Mouse (Mus musculus): ENCODE results near the gene Snu13.

Snu13 gene

DNA sequence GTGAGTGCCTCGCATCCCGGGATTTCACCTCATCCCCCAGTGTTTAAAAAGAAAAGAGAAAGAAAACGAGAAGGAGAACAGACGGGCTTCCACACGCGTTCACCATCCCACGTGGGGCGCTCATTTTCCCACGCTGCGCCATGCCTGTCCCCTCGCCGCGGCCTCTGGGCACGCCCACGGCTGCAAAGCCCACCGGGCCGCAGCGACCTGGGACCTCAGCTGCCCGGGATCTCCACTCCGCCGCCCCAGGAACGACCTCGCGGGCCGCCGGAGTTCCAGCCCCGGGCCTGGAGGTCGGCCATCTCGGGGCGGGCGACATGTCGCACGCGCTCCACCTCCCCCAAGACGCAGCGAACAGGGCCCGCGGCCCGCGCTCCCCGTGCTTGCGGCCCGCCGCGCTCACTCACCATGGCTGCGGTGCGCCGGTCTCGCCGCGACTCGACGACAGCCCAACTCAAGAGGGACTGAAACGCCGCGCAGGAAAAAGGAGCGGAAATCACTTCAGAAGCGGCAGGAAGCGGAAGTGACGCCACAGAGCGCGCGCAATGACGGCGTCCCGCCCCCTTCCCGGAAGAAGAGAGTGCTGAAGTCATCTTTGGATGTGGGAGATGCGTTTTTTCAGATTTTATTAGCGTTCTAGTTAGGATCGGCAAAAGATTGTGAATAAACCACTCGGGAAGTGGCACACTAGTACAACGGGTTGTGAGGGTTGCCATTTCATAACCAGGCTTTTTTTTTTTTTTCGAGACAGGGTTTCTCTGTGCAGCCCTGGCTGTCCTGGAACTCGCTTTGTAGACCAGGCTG is at the start of gene Snu13:
Snu13 (minus strand) TSS at position 519 of the 804 bp plus-strand sequence.
- peak; percentile 87 to 95 for DNase-seq (ENCODE audit: low spot score in 2 of 2)

DNA sequence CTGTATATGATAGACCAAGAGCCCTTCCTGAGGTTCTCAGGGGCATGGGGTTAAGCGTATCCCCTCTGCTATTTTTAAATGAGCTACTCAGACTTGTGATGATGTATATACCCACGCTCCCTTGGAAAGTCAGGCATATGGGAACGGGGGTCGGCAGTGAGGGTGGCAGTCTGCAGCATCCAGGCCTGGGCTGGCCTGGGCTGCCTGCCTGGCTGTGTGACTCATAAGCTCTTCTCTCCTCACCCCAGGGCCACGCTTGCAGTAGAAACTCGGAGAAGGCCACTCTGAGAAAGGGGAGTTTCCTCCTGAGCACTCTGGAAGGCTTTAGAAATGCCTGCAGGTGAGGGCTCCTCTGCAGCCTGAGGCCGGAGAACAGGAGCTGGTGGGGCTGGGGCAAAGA is 43.7 kb upstream of the Snu13 start:
- DNase-seq (ENCODE audit: low spot score in 2 of 2): no peak

- no peak for DNase-seq (ENCODE audit: low spot score in 2 of 2)
These were observed 39.9 kb upstream of the Snu13 start for GRCm38 (mm10) chr15:82087266-82087665.

DNA sequence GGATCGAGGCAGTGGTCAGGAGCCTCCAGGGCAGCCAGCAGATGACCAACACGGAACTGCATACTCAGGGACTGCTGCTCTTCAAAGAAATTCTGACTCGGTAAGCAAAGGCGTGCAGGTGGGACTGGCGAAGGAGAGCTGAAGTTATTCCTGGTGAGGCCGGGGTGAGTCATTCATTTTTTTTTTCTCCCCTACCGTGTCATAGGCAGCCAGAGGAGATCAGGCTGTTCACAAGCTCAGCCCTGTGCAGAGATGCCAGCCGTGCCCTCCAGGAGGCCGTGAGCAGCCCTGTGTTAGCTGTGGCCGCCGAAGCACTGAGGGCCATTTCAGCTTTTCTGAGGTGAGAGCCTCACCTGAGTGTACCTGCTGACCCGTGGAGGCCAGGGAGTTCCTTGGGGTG is 38.7 kb upstream of the Snu13 start:
- DNase-seq (ENCODE audit: low spot score in 2 of 2): no peak

DNA sequence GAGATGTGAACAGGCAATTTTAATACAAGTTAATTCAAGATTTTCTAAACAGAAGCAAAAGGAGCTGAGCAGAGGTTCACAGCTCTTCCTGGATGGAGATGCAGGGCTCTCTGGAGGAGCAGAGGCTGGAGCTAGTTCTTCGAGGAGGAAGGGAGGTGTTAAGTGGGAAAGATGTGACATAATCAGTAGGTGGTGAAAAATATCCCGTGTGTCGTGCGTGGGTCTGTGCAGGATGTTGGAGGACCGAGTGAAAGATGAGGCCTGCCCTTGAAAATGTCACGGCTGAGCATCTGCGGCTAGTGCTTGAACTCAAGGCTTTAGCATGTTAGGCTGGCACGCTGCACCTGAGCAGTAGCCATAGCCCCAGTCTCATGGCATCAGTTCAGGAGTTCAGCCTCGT is 38.2 kb upstream of the Snu13 start:
- DNase-seq (ENCODE audit: low spot score in 2 of 2): no peak

DNA sequence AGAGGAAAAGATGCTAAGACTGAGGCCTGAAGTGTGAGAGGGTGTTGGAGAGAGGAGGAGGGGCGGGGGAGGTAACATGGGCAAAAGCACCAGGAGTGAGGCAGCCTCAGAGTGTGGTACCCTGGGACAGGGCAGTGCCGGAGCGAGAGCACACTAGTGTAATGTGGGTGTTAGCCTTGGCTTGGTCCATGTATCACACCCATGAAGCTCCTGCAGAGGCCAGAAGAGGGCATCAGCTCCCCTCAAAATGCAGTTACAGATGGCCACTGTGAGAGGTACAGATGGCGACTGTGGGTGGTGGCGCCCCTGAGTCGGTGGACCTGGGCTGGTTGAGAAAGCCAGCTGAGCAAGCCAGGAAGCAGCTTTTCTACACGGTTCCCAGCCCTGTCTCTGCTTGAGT is 33.8 kb upstream of the Snu13 start:
- peak in 1 of 2 experiments; percentile 49 for DNase-seq (ENCODE audit: low spot score in 2 of 2)

DNA sequence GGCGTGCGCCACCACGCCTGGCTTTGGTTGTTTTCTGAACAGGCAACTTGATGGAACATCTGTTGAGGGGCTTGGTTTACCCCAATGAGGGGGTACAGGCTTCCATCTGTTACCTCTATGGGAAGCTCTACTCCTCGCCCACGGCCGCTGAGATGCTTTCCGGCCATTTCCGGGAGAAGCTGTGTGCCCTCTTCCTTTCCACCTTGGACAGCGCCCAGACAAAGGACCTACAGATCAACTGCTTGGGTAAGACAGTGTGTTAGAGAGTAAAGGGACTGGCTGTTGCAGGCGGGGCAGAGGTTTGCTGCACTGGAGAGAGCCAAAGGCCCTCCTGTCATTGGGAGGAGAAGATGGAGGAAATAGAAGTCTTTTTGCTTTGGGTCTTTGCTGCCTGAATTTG is 32.5 kb upstream of the Snu13 start:
- DNase-seq (ENCODE audit: low spot score in 2 of 2): no peak

- no peak for DNase-seq (ENCODE audit: low spot score in 2 of 2)
These were observed 26.1 kb upstream of the Snu13 start for GRCm38 (mm10) chr15:82073490-82073889.

- no peak for DNase-seq (ENCODE audit: low spot score in 2 of 2)
These were observed 24.5 kb upstream of the Snu13 start for GRCm38 (mm10) chr15:82071816-82072469.

GRCm38 (mm10) chr15:82069898-82070297 is 22.5 kb upstream of the Snu13 start, which contains the start of gene Mei1:
Mei1 (plus strand) TSS chr15:82069996.
- DNase-seq (ENCODE audit: low spot score in 2 of 2): no peak

GRCm38 (mm10) chr15:82065511-82065910 is 18.1 kb upstream of the Snu13 start:
- peak; percentile 31 to 65 for DNase-seq (ENCODE audit: low spot score in 2 of 2)

GRCm38 (mm10) chr15:82063909-82064308 is 16.5 kb upstream of the Snu13 start:
- no peak for DNase-seq (ENCODE audit: low spot score in 2 of 2)

- DNase-seq (ENCODE audit: low spot score in 2 of 2): no peak
These were observed 11.4 kb upstream of the Snu13 start, which contains the start of gene 4930407I10Rik for GRCm38 (mm10) chr15:82058719-82059201. 4930407I10Rik (plus strand) TSS chr15:82059151.

GRCm38 (mm10) chr15:82052544-82052943 is 5.1 kb upstream of the Snu13 start:
- DNase-seq (ENCODE audit: low spot score in 2 of 2): no peak

- peak; percentile 19 to 36 for DNase-seq (ENCODE audit: low spot score in 2 of 2)
These were observed 1.0 kb downstream of the Snu13 start for GRCm38 (mm10) chr15:82046246-82046891.

GRCm38 (mm10) chr15:82044166-82044784 is 3.1 kb downstream of the Snu13 start:
- DNase-seq (ENCODE audit: low spot score in 2 of 2): peak in 1 of 2 experiments; percentile 55

DNA sequence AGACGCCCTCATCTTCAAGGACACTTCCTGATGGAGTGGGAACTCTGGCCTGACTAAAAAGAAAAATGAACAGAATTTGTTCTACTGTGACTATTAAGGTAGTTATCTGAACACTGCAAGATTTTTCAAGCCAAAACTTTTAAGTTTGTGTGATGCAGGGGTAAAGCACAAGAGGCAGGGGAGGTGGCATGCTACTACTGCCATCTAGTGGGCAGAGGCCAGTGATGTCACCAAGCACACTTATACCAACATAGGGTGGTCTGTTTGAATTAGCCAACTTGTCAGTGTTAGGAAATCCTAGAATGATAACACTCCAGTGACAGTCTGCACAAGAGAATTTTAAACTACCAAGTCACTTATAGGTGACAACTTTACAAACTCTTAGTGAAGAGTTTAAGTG is 6.7 kb downstream of the Snu13 start:
- peak in 1 of 2 experiments; percentile 65 for DNase-seq (ENCODE audit: low spot score in 2 of 2)

DNA sequence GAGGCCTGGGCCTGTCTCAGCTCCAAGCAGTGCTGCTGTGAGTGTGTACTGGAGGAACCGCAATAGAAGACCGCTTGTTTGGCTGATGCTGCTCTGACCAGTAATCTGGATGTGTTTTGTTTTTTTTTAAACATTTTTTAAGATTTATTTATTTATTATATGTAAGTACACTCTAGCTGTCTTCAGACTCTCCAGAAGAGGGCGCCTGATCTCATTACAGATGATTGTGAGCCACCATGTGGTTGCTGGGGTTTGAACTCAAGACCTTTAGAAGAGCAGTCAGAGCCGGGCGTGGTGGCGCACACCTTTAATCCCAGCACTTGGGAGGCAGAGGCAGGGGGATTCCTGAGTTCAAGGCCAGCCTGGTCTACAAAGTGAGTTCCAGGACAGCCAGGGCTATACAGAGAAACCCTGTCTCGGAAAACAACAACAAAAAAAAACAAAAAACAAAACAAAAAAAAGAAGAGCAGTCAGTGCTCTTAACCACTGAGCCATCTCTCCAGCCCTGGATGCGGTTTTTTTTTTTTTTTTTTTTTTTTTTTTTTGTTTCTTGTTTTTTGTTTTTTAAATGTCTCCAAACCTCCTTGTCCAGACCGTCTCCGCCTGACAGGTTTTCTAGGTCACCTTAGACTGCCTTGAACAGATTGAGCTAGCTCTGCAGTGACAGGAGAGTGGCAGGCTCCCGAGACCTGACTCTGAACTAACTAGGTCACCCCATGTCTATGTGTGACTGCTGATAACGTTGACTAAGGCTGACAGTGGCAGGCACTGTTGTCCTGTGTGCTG is 11.3 kb downstream of the Snu13 start:
- peak in 1 of 2 experiments; percentile 54 for DNase-seq (ENCODE audit: low spot score in 2 of 2)

DNA sequence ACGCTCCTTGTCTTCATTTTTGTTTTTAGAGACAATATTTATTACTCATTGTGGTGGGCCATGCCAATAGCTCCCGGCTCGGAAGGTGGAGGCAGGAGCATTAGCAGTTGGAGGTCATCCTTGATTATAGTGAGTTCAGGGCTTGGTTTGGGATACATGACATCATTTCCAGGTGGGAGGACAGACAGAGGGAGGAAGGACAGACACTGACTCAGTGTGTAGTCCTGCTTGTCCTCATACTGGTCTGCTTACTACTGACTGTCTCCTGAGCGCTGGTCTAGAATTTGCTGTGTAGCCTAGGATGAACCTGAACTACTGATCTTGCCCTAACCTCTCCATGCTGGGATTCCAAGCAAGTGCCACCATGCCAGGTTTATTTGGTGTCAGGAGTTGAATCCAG is 13.6 kb downstream of the Snu13 start, which contains the start of gene Desi1:
Desi1 (minus strand) TSS at position 101 of the 400 bp plus-strand sequence.
- DNase-seq (ENCODE audit: low spot score in 2 of 2): no peak

GRCm38 (mm10) chr15:82032386-82032785 is 15.0 kb downstream of the Snu13 start:
- no peak for DNase-seq (ENCODE audit: low spot score in 2 of 2)

GRCm38 (mm10) chr15:82027726-82028125 is 19.7 kb downstream of the Snu13 start:
- peak in 1 of 2 experiments; percentile 35 for DNase-seq (ENCODE audit: low spot score in 2 of 2)
